Mouse (Mus musculus) large intestine, adult 2 months (tissue): ENCODE measurements around the gene Cela3a. TPM values are rescaled to one million over a fixed set of nuclear protein-coding genes. Genes with fewer than 3 reads are reported as not detected.
"Not testable (repeated sequence)": the region's sequence is repeated elsewhere in the genome, so short reads cannot be mapped to it uniquely, and the experiment has no call there.

Source experiments
- DNase-seq: peaks from one replicate; pipeline ENCODE4 v3.0.0-alpha.2; 2012; ENCODE audit warnings: low read depth, low spot score
- WGBS: fragments of 180-500 bp; shearing (Covaris S2); methylation state at CpG from one replicate; pipeline ENCODE4 v1.1.7; 2018; 5-methylcytosine and 5-hydroxymethylcytosine counted together
- polyA plus RNA-seq: library from polyadenylated mRNA; depleted of rRNA; stranded (reverse); fragments of >200 nt; gene quantifications from 2 replicates; pipeline ENCODE4 v1.2.3, GENCODE M21; 2012

The Cela3a gene
- polyA plus RNA-seq, 1 experiment: not detected

- 47% methylated on average over 11 of the region's 11 CpGs for WGBS
- no peak for DNase-seq
Observed at GRCm38 (mm10) chr4:137417712-137418564, 8.3 kb upstream of the Cela3a start.

DNA sequence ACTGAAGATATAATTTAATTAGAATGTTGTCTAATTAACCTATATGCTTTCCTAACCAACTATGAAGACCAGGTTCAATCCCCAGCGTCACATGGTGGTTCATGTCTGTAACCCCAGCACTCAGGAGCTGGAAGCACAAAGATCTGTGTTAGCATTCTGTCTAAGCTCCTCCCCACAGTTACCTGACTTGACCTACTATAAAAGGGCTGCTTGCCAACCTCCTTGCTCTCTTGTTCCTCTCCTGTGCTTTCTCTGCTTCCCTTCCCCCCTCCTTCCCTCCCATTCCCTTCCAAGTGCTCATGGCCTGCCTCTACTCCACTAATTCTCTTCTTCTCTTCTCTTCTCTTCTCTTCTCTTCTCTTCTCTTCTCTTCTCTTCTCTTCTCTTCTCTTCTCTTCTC lies 5.3 kb upstream of the Cela3a start:
- WGBS: 27% methylated on average over 1 of the region's 1 CpGs
- DNase-seq: peak; percentile 16

DNA sequence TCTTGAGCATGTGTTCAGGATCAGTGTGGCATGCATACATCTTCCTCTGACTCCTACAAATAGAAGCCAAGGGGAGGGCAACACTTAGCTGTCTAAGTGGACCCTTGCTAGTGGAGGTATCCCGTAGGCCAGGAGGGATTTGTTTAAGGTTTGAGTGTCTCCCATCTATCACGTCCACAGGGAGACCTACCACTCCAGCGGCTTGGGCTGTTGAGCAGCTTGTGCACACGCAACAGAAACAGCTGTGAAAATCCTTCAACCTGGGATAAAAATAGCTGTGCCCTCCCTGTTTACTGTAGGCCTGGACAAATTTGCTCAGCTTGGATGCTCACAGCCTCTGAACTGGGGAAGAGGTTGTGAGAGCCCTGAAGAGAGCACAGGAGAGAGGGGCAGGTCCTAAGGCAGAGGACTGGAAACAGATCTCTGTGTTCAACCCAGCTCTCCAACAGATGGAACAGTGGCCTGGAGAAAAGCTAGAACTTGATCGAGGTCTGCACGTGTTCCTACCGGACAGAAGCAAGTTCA lies 2.7 kb upstream of the Cela3a start:
- DNase-seq: not testable (repeated sequence)
- 60% methylated on average over 7 of the region's 7 CpGs for WGBS

GRCm38 (mm10) chr4:137405571-137405970 lies 4.0 kb downstream of the Cela3a start:
- DNase-seq: no peak
- 86% methylated on average over 3 of the region's 3 CpGs for WGBS

GRCm38 (mm10) chr4:137396641-137397525 lies 12.7 kb downstream of the Cela3a start:
- DNase-seq: no peak
- 77% methylated on average over 15 of the region's 15 CpGs for WGBS

- DNase-seq: no peak
- 66% methylated on average over 9 of the region's 9 CpGs for WGBS
Observed at GRCm38 (mm10) chr4:137393378-137394135, 16.0 kb downstream of the Cela3a start.

GRCm38 (mm10) chr4:137392874-137393273 lies 16.7 kb downstream of the Cela3a start:
- 59% methylated on average over 9 of the region's 9 CpGs for WGBS
- no peak for DNase-seq

GRCm38 (mm10) chr4:137391287-137391686 lies 18.3 kb downstream of the Cela3a start:
- 87% methylated on average over 3 of the region's 3 CpGs for WGBS

DNA sequence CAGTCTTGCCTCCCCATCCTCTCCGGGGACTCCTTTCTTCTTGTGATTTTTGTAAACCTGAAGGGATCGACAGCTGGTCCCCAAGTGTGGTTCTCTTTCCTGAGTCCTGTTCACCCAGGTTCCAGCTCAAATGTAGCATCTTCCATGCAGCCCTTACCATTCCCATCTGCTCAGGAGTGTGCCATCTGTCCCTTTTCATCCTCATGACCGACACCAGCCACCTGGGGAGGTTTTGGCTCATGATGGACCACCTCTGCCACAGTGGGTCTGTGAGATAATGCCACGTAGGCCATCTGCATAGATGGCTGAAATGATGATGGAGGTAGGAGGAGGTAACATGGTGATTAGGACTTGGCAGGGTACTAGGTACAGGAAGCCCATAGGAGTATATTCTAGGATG lies 19.4 kb downstream of the Cela3a start:
- no peak for DNase-seq
- WGBS: 92% methylated on average over 4 of the region's 4 CpGs

More at GRCm38 (mm10) chr4:137391287-137391686, 18.3 kb downstream of the Cela3a start:
- DNase-seq: no peak

DNA sequence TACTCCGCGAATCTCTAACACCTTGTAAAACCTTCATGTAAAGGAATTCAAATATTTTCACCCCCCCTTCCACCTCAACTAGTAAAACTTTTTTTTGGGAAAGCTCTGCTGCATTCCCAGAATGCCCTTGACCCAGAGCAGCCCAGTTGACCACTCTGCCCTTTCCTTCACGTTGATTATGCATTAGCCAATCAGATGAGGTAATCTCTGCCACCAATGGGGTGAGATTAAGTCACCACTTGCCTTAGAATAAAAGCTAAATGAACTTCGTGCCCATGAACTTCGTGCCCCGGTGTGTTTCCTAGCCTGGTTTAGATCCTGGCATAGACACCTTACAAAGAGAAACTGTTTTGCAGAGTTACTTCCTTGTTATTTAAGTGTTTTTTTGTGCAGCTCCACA lies 20.6 kb downstream of the Cela3a start:
- DNase-seq: no peak
- WGBS: 10% methylated on average over 6 of the region's 6 CpGs

DNA sequence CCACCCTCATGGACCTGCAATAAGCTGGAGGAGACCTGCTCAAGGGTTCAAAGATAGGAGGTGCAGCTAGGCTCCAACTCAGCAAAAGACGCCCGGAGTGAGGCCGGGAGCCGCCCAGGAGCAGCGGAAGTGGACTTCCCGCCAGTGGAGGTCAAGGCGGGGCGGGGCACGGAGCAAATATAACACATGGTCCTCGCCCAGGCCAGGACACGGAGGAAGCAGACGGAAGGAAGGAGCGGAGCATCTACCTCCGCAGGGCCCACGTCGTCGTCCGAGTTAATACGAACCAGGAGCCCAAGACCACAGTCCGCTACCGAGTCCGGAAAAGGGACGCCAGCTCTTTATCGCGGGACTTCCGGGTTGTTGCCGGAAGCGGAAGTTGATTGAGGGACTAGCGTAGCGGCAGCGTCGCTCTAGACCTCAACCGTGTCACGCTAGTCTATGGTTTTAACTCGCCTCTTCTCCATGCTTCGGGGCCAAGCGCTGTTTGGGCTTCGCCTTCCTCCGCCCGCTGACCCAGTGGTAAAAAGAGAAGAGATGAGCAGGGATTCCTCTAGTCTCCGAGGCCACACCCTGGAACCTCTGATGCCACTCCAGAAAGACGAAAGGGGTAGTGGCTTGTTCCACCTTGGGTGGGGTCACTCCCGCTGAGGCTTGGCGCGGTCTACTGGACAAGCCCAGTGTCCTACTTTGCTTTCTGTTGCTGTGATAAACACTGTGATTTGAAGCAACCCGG lies 21.4 kb downstream of the Cela3a start:
- peak; percentile 82 for DNase-seq
- under 1% methylated on average over 46 of the region's 46 CpGs for WGBS

DNA sequence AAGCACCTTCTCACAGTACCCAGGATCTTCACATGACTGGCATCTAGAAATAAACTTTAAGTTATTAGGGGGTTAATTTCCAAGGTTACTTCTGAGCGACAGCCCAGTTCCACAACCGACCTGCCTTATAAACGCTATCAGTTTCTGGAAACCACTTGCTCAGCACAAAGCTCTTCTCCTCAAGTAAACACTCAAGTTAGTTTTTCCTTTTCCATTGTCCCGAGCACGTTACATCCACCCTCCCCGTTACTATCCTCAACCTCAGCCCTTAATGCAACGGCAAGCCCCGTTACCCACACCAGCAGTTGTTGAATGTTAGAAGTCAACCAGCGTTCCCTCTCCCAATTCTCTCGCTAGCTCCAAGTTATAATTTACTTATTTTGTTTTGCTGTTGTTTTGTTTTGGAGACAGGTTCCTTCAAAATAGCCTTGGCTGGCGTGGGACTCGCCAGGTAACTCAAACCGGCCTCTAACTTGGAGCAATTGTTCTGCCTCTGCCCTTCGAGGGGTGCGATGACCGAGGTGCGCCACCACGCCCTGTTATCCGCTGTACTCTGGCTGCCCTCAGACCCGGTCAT lies 22.0 kb downstream of the Cela3a start:
- no peak for DNase-seq
- under 1% methylated on average over 20 of the region's 20 CpGs for WGBS

GRCm38 (mm10) chr4:137380702-137381605 lies 28.6 kb downstream of the Cela3a start:
- 30% methylated on average over 16 of the region's 16 CpGs for WGBS
- DNase-seq: no peak

- DNase-seq: no peak
- 78% methylated on average over 10 of the region's 10 CpGs for WGBS
Observed at GRCm38 (mm10) chr4:137379713-137380255, 29.8 kb downstream of the Cela3a start.

GRCm38 (mm10) chr4:137379085-137379484 lies 30.5 kb downstream of the Cela3a start:
- no peak for DNase-seq
- 95% methylated on average over 3 of the region's 3 CpGs for WGBS

DNA sequence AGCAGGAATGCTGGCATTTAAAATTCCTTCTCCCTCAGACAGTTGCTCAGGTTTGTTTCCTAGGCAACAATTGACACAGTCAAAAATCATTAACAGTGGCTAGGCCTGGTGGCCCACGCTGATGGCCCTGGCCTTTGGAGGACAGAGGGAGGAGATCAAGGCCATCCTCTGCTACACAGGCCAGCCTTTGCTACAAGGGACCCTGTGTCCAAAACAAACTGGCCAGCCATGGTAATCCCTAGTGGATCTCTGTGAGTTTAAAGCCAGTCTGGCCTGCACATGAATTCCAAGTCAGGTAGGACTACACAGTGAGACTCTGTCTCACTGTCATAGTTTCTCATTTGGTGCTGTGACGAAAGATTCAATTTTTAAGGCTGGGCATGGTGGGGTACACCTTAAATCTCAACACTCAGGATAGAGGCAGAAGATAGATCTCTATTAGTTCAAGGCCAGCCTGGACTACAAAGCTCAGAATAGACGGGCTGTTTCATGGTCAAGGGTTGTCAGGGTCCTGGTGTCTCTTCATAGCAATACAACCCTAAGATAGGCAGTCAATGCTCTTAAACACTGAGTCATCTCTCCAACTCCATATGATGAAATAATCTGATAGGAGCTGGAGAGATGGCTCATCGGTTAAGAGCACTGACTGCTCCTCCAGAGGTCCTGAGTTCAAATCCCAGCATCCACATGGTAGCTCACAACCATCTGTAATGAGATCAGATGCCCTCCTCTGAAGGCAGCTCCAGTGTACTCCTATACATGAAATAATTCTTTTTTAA lies 31.9 kb downstream of the Cela3a start:
- WGBS: 81% methylated on average over 4 of the region's 4 CpGs
- DNase-seq: no peak

DNA sequence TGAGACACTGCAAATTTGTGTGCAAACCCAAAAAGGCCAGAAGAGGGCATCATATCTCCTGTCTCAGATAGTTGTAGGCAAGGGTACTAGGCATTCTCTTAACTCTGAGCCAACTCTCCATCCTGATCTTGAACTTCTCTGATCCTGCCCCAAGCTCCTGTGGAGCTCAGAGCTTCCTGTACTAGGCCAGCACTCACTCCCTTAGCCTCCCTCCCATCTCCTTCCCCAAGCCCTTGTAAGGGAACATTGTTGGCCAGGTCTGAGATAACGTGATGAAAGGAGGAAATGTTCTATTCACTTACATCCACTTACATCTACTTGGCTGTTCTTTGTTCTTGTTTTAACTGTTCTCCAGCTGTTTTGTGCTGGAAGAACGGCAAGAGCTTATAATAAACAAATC lies 32.8 kb downstream of the Cela3a start:
- DNase-seq: no peak
- WGBS: 67% methylated on average over 2 of the region's 2 CpGs
